Mouse (Mus musculus) lung, adult 2 months (tissue): ENCODE measurements at regions not wholly inside any gene's neighbourhood (a gene's known extent, or its start where the extent isn't known, plus 50 kb on each side); places are given as distances from the start of the nearest gene placed in this dataset.

Source experiments
- CTCF ChIP-seq: fragments of 200-500 bp; IDR thresholded peaks from 2 replicates; pipeline ENCODE4 v1.5.1; 2011; ENCODE audit warnings: mild to moderate bottlenecking, low read length, control low read depth; ENCODE audit not compliant: insufficient read depth
- POLR2A ChIP-seq: fragments of 200-500 bp; IDR thresholded peaks from 2 replicates; pipeline ENCODE4 v1.6.1; 2011; ENCODE audit warnings: low read depth, mild to moderate bottlenecking, control low read depth, low read length, borderline replicate concordance; ENCODE audit errors: extremely low read depth

DNA sequence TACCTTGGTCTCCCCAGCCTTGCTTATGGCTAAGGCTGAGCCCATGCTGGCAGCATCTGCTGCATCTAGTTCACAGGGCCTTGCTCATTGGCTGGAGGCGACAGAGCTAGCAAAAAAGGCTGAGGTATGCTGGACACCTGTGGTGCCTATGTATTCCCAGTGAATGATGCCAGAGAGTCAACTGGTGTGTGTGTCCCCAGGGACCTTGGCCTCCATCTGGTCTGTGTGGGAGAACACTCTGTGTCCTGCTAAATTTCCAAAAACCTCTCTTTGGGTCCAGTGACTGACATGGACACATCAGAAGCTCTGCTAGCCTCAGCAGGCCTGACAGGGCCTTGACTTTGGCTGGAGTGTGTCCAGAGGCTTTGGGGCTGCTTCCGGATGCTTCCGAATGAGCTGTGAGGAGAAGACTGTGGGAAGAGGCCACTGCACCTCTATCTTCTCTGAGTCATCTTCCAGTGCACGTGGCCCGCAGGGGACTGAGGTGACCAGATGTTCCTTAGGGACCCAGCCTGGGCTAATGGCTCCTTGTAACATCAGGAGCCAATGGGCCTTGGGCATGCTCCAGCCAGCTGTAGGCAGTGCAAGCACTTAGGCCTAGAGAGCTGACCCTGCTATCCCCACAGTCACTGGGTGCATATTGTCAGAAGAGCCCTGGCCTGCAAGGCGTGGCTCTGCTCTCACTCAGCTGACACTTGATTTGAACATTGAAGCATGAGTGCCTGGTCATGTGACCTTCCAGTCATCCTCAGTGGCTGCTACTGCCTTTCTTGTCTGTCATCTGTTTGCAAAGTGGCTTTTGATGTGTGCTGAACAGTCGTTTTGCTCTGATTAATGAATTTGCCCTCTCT, 368.2 kb downstream of the Tbc1d22a start:
- no peak for TF ChIP-seq POLR2A
- no peak for TF ChIP-seq CTCF
